In genomic region chr1:135800192-135800950, GRCm38 (mm10) we compare ENCODE assay signal across 11 mouse cellular contexts. TPM values are rescaled to one million over a fixed set of nuclear protein-coding genes. Genes with fewer than 3 reads are reported as not detected.
DNase-seq lines count a peak whose midpoint lies in the region; ATAC-seq and TF ChIP-seq lines count a peak whose summit lies in the region.
"Had no signal": no experiment of that assay in that cellular context is flagged by ENCODE, and none has a peak within 500 bp of the region (broad histone marks: within the 10 kb centered on the region; RNA-seq: fewer than 3 reads in every experiment).

No protein-coding gene starts in this region.

- ATAC-seq in lung, postnatal 0 days = peak; percentile 46
- ATAC-seq in limb, embryonic 11.5 days (ENCODE audit: insufficient number of reproducible peaks, low FRiP score, low TSS enrichment, low read depth) = peak; percentile 44; the same call in 1 of the 2 replicates
- peak; percentile 67; the same call in 1 of the 2 replicates for ATAC-seq in stomach, embryonic 16.5 days (ENCODE audit: insufficient read depth, low FRiP score)
- ATAC-seq: activated CD4-positive, CD25-positive, alpha-beta regulatory T cell, adult 4 months had no signal

- no peak overlapping the region for H3K4me2 ChIP-seq in lung, postnatal 0 days (replicated peaks; ENCODE audit: low read depth, low read length)
- no peak overlapping the region for H3K4me2 ChIP-seq in limb, embryonic 11.5 days (ENCODE audit: low read depth, severe bottlenecking)
- no peak overlapping the region for H3K4me2 ChIP-seq in stomach, embryonic 16.5 days (ENCODE audit: low read depth, low read length)

- no peaks in the 10 kb centered on the region for H3K9me3 ChIP-seq in lung, postnatal 0 days (ENCODE audit: low read length)
- no peaks in the 10 kb centered on the region for H3K9me3 ChIP-seq in limb, embryonic 11.5 days (ENCODE audit: control insufficient read depth, low read length)
- no peaks in the 10 kb centered on the region for H3K9me3 ChIP-seq in stomach, embryonic 16.5 days (replicated peaks; ENCODE audit: control insufficient read depth, low read length)

- DNase-seq in embryo, embryonic 10 days (ENCODE audit: low spot score) = peak; percentile 46
- no peak for DNase-seq in embryo, embryonic 10.5 days (ENCODE audit: low spot score)
- DNase-seq in lung, postnatal 0 days (ENCODE audit: low spot score) = no peak
- no peak for DNase-seq in lung, postnatal 36 days
- no peak for DNase-seq in limb, embryonic 11.5 days (ENCODE audit: low spot score)
- no peak for DNase-seq in thymus, postnatal 25 days
- DNase-seq in gastrocnemius, postnatal 25 days = no peak
- DNase-seq: cerebellum, postnatal 36 days; gastrocnemius, postnatal 36 days had no signal

- no peak overlapping the region for H3K27ac ChIP-seq in lung, postnatal 0 days (ENCODE audit: low read length)
- H3K27ac ChIP-seq in limb, embryonic 11.5 days (replicated peaks; ENCODE audit: low read depth, low read length) = no peak overlapping the region
- peak overlapping the region; percentile 28 for H3K27ac ChIP-seq in stomach, embryonic 16.5 days (ENCODE audit: low read length)

- no peak for TF ChIP-seq CTCF in lung, postnatal 0 days (IDR thresholded peaks at IDR 0.05)

- H3K4me1 ChIP-seq in lung, postnatal 0 days (ENCODE audit: insufficient read depth, low read depth, low read length) = no peaks in the 10 kb centered on the region; the same call in 1 of the 2 replicates
- peaks cover 16% of the 10 kb centered on the region; the same call in 1 of the 2 replicates for H3K4me1 ChIP-seq in limb, embryonic 11.5 days (ENCODE audit: control insufficient read depth, insufficient read depth, low read length)
- H3K4me1 ChIP-seq in stomach, embryonic 16.5 days (ENCODE audit: control insufficient read depth, insufficient read depth, low read length) = peaks cover 22% of the 10 kb centered on the region

- no peak overlapping the region for H3K9ac ChIP-seq in lung, postnatal 0 days (replicated peaks; ENCODE audit: low read depth)
- peak overlapping the region; percentile 5; the same call in 1 of the 2 replicates for H3K9ac ChIP-seq in limb, embryonic 11.5 days (ENCODE audit: low read length)
- H3K9ac ChIP-seq in stomach, embryonic 16.5 days (ENCODE audit: low read length) = 0 out of 2 replicates have a peak overlapping the region, but pooled peaks have one; percentile 2

- no peaks in the 10 kb centered on the region for H3K36me3 ChIP-seq in lung, postnatal 0 days (ENCODE audit: insufficient read depth, low read length)
- H3K36me3 ChIP-seq in limb, embryonic 11.5 days (ENCODE audit: control insufficient read depth, insufficient read depth, low read length) = no peaks in the 10 kb centered on the region
- no peaks in the 10 kb centered on the region for H3K36me3 ChIP-seq in stomach, embryonic 16.5 days (ENCODE audit: control insufficient read depth, insufficient read depth, low read length)

- TF ChIP-seq EP300 in lung, postnatal 0 days (IDR thresholded peaks at IDR 0.05) = no peak

- H3K4me3 ChIP-seq in lung, postnatal 0 days (ENCODE audit: low read depth, low read length) = no peak overlapping the region
- no peak overlapping the region for H3K4me3 ChIP-seq in limb, embryonic 11.5 days (ENCODE audit: low read depth, low read length)
- H3K4me3 ChIP-seq in stomach, embryonic 16.5 days (replicated peaks; ENCODE audit: low read length) = no peak overlapping the region

- H3K27me3 ChIP-seq in lung, postnatal 0 days (replicated peaks; ENCODE audit: insufficient read depth, low read length) = no peaks in the 10 kb centered on the region
- no peaks in the 10 kb centered on the region for H3K27me3 ChIP-seq in limb, embryonic 11.5 days (ENCODE audit: control insufficient read depth, insufficient read depth, low read length)
- no peaks in the 10 kb centered on the region for H3K27me3 ChIP-seq in stomach, embryonic 16.5 days (ENCODE audit: control insufficient read depth, insufficient read depth, low read length)

- 37% methylated on average over 7 of the region's 8 CpGs for WGBS in lung, postnatal 0 days
- 36% methylated on average over 8 of the region's 8 CpGs for WGBS in limb, embryonic 11.5 days
- 29% methylated on average over 8 of the region's 8 CpGs for WGBS in stomach, embryonic 16.5 days

RNA-seq across cellular contexts. Expression of gene Lad1, which starts 18.0 kb away (rescaled TPM):
- 4.4 and 6.0 TPM in 2 replicates for polyA plus RNA-seq in lung, postnatal 0 days (2015; fragmentation: Nextera tagmentation; extraction: Ambion mirVana)
- 4.5 TPM in 2 replicates for polyA plus RNA-seq in limb, embryonic 11.5 days (2014; fragmentation: Nextera tagmentation; extraction: Ambion mirVana)
- polyA plus RNA-seq in stomach, embryonic 16.5 days (2015; fragmentation: Nextera tagmentation; extraction: Ambion mirVana) = 109 and 142 TPM in 2 replicates
- total RNA-seq in gastrocnemius, postnatal 25 days (2021) = not detected
- total RNA-seq: gastrocnemius, postnatal 36 days had no signal

RNA-seq across cellular contexts. Expression of gene Tnni1, which starts 21.1 kb away (rescaled TPM):
- polyA plus RNA-seq in lung, postnatal 0 days (2015; fragmentation: Nextera tagmentation; extraction: Ambion mirVana) = 26.1 and 31.2 TPM in 2 replicates
- 13.7 and 19.4 TPM in 2 replicates for polyA plus RNA-seq in limb, embryonic 11.5 days (2014; fragmentation: Nextera tagmentation; extraction: Ambion mirVana)
- 6.2 and 84.9 TPM in 2 replicates for polyA plus RNA-seq in stomach, embryonic 16.5 days (2015; fragmentation: Nextera tagmentation; extraction: Ambion mirVana)
- 100 to 1,000 TPM in 1 of 2 experiments, 10 to 100 TPM in 1; 73.2 to 356 TPM for total RNA-seq in gastrocnemius, postnatal 25 days (2021)
- polyA plus RNA-seq: activated CD4-positive, CD25-positive, alpha-beta regulatory T cell, adult 4 months had no signal

RNA-seq across cellular contexts. Expression of gene Phlda3, which starts 34.5 kb away (rescaled TPM):
- polyA plus RNA-seq in lung, postnatal 0 days (2015; fragmentation: Nextera tagmentation; extraction: Ambion mirVana) = 80.7 and 82.0 TPM in 2 replicates
- 32.8 and 33.3 TPM in 2 replicates for polyA plus RNA-seq in limb, embryonic 11.5 days (2014; fragmentation: Nextera tagmentation; extraction: Ambion mirVana)
- polyA plus RNA-seq in stomach, embryonic 16.5 days (2015; fragmentation: Nextera tagmentation; extraction: Ambion mirVana) = 77.4 and 80.5 TPM in 2 replicates
- total RNA-seq in gastrocnemius, postnatal 25 days (2021) = 100 to 1,000 TPM in 1 of 2 experiments, 10 to 100 TPM in 1; 56.9 to 161 TPM

RNA-seq across cellular contexts. Expression of gene Tnnt2, which starts 35.8 kb away (rescaled TPM):
- polyA plus RNA-seq in lung, postnatal 0 days (2015; fragmentation: Nextera tagmentation; extraction: Ambion mirVana) = 84.6 and 115 TPM in 2 replicates
- 6.0 and 7.3 TPM in 2 replicates for polyA plus RNA-seq in limb, embryonic 11.5 days (2014; fragmentation: Nextera tagmentation; extraction: Ambion mirVana)
- polyA plus RNA-seq in stomach, embryonic 16.5 days (2015; fragmentation: Nextera tagmentation; extraction: Ambion mirVana) = 40.8 and 48.4 TPM in 2 replicates
- 1 to 10 TPM; 6.2 to 8.4 TPM for total RNA-seq in gastrocnemius, postnatal 25 days (2021)

Comparison
In these comparisons a context has a peak if more than half of its experiments do, and no peak if none do; other contexts are left out.
1. RNA of gene Lad1, which starts 18.0 kb away (polyA plus RNA-seq): 109 to 142 TPM in stomach, embryonic 16.5 days; 4.5 TPM in limb, embryonic 11.5 days and 4.4 to 6.0 TPM in lung, postnatal 0 days; every median in the first group is over 10 times any median in the second.
2. Peak in every context shown above with its lines, with median percentiles within 50 percentile points of each other: ATAC-seq.